Mouse (Mus musculus) heart, adult 2 months (tissue): ENCODE data around the gene Srp54a. TPM values are rescaled to one million over a fixed set of nuclear protein-coding genes. Genes with fewer than 3 reads are reported as not detected.
"Not testable (repeated sequence)": the region's sequence is repeated elsewhere in the genome, so short reads cannot be mapped to it uniquely, and the experiment has no call there.

Experiments used
- DNase-seq, 2 experiments: peaks; one replicate each; pipeline ENCODE4 v3.0.0; 2021
- H3K27ac ChIP-seq: fragments of 200-600 bp; 2 replicates; pipeline ENCODE4 v1.8.1; 2022
- H3K27me3 ChIP-seq: fragments of 200-500 bp; 2 replicates; pipeline ENCODE4 v1.6.1; 2012; ENCODE audit warnings: mild to moderate bottlenecking, low read length, inconsistent platforms, mixed read lengths; ENCODE audit not compliant: control insufficient read depth, insufficient read depth
- H3K36me3 ChIP-seq: fragments of 200-500 bp; 2 replicates; pipeline ENCODE4 v1.6.1; 2012; ENCODE audit warnings: low read length, inconsistent platforms; ENCODE audit not compliant: control insufficient read depth, insufficient read depth
- H3K4me1 ChIP-seq: fragments of 200-500 bp; 2 replicates; pipeline ENCODE4 v1.6.1; 2011; ENCODE audit warnings: low read length; ENCODE audit not compliant: control insufficient read depth, insufficient read depth
- H3K4me3 ChIP-seq: fragments of 200-600 bp; 2 replicates; pipeline ENCODE4 v1.8.1; 2022
- H3K79me2 ChIP-seq: fragments of 200-500 bp; replicated peaks from 2 replicates; pipeline ENCODE4 v1.6.1; 2012; ENCODE audit warnings: mild to moderate bottlenecking, inconsistent platforms, low read length, moderate library complexity, mixed read lengths; ENCODE audit not compliant: control insufficient read depth, insufficient read depth
- H3K9ac ChIP-seq: fragments of 200-500 bp; 2 replicates; pipeline ENCODE4 v1.6.1; 2012; ENCODE audit warnings: low read depth, mild to moderate bottlenecking, control low read depth, inconsistent platforms, low read length, mixed read lengths
- CTCF ChIP-seq: fragments of 200-600 bp; IDR thresholded peaks from 2 replicates; pipeline ENCODE4 v1.8.1; 2022; ENCODE audit warnings: antibody characterized with exemption, mild to moderate bottlenecking, moderate library complexity
- EP300 ChIP-seq: fragments of 200-500 bp; IDR thresholded peaks from 2 replicates; pipeline ENCODE4 v1.6.1; 2011; ENCODE audit warnings: low read depth, low read length, control low read depth; ENCODE audit not compliant: insufficient read depth
- POLR2A ChIP-seq: fragments of 200-500 bp; IDR thresholded peaks from 2 replicates; pipeline ENCODE4 v1.6.1; 2011; ENCODE audit warnings: mild to moderate bottlenecking, low read depth, low read length, control low read depth; ENCODE audit not compliant: insufficient read depth
- WGBS: fragments of 180-500 bp; shearing (Covaris S2); methylation state at CpG from one replicate; pipeline ENCODE4 v1.1.7; 2018; 5-methylcytosine and 5-hydroxymethylcytosine counted together
- intact Hi-C: fragments of 180-260 bp; cut with DNase I; formaldehyde crosslinking; loops from one replicate; pipeline ENCODE4 v1.15.1; 2025
- long read RNA-seq: library from polyadenylated mRNA; stranded (forward); transcript quantifications from one replicate; pipeline ENCODE4 v2.0.0, GENCODE M21; 2021
- polyA plus RNA-seq: library from polyadenylated mRNA; depleted of rRNA; stranded (reverse); fragments of >200 nt; gene quantifications from 2 replicates; pipeline ENCODE4 v1.2.3, GENCODE M21; 2012; rRNA removed
- total RNA-seq, 2 experiments: library from RNA; stranded (reverse); gene quantifications; 2 replicates each; pipeline ENCODE4 v1.2.3; 2021

The Srp54a gene
- total RNA-seq (10 to 100 TPM; 89.7 to 99.9 TPM), polyA plus RNA-seq (14.7 and 23.8 TPM in 2 replicates)
- long read RNA-seq, full-length matches to known transcripts = 36 of 37 reads
- long read RNA-seq, partial matches to known transcripts = 0 of 37 reads
- long read RNA-seq, other reads (novel, unspliced or antisense) = 1 of 37 reads

GRCm38 (mm10) chr12:55079726-55080600 is at the start of gene Srp54a, which contains the start of gene 2700097O09Rik:
Gene Srp54a (plus strand): TSS chr12:55080262.
Gene 2700097O09Rik (minus strand): TSS chr12:55080110.
- WGBS = under 1% methylated on average over 60 of the region's 60 CpGs
- DNase-seq = peak; percentile 94 to 95
- H3K4me1 ChIP-seq = not testable (repeated sequence)

GRCm38 (mm10) chr12:55041011-55041410 is 39.1 kb upstream of the Srp54a start:
- no peak overlapping the region for H3K9ac ChIP-seq
- no peak overlapping the region for H3K4me3 ChIP-seq
- no peak overlapping the region for H3K27ac ChIP-seq
- TF ChIP-seq POLR2A (no peak), EP300 (no peak), CTCF (no peak)
- H3K36me3 ChIP-seq = no peaks in the 10 kb centered on the region
- H3K27me3 ChIP-seq = no peaks in the 10 kb centered on the region
- intact Hi-C loops = no loop called here
- no peak for DNase-seq
- no peaks in the 10 kb centered on the region for H3K79me2 ChIP-seq
- WGBS = 68% methylated on average over 15 of the region's 15 CpGs
- no peaks in the 10 kb centered on the region for H3K4me1 ChIP-seq

More at GRCm38 (mm10) chr12:55079726-55080600, at the start of gene Srp54a, which contains the start of gene 2700097O09Rik:
- intact Hi-C loops, H3K36me3 ChIP-seq, H3K79me2 ChIP-seq, H3K27me3 ChIP-seq: not testable (repeated sequence)
- Histone ChIP-seq H3K9ac (peak within 1 kb of the TSS; percentile 90), H3K4me3 (peak within 1 kb of the TSS; percentile 64), H3K27ac (peak within 1 kb of the TSS; percentile 90)
- TF ChIP-seq POLR2A = peak; percentile 77

GRCm38 (mm10) chr12:55049731-55050353 is 30.2 kb upstream of the Srp54a start:
- 86% methylated on average over 8 of the region's 8 CpGs for WGBS
- DNase-seq = no peak
- H3K79me2 ChIP-seq = no peaks in the 10 kb centered on the region
- H3K9ac ChIP-seq = no peak overlapping the region
- no peaks in the 10 kb centered on the region for H3K27me3 ChIP-seq
- TF ChIP-seq EP300 (no peak), CTCF (no peak), POLR2A (no peak)
- H3K4me1 ChIP-seq = no peaks in the 10 kb centered on the region
- H3K4me3 ChIP-seq = no peak overlapping the region
- intact Hi-C loops = no loop called here
- no peak overlapping the region for H3K27ac ChIP-seq
- no peaks in the 10 kb centered on the region for H3K36me3 ChIP-seq

GRCm38 (mm10) chr12:55051210-55052173 is 28.6 kb upstream of the Srp54a start:
- no peak for TF ChIP-seq POLR2A
- TF ChIP-seq EP300 = no peak
- no peak for TF ChIP-seq CTCF
- Histone ChIP-seq H3K27me3 (no peaks in the 10 kb centered on the region), H3K27ac (no peak overlapping the region), H3K36me3 (no peaks in the 10 kb centered on the region), H3K4me3 (no peak overlapping the region), H3K4me1 (no peaks in the 10 kb centered on the region), H3K79me2 (no peaks in the 10 kb centered on the region), H3K9ac (no peak overlapping the region)
- DNase-seq = no peak
- intact Hi-C loops = no loop called here
- 76% methylated on average over 8 of the region's 8 CpGs for WGBS

GRCm38 (mm10) chr12:55053267-55053666 is 26.8 kb upstream of the Srp54a start:
- Histone ChIP-seq H3K79me2 (no peaks in the 10 kb centered on the region), H3K36me3 (no peaks in the 10 kb centered on the region), H3K27ac (no peak overlapping the region), H3K4me1 (no peaks in the 10 kb centered on the region), H3K27me3 (no peaks in the 10 kb centered on the region), H3K9ac (no peak overlapping the region), H3K4me3 (no peak overlapping the region)
- DNase-seq = no peak
- intact Hi-C loops = no loop called here
- WGBS = 93% methylated on average over 7 of the region's 7 CpGs
- TF ChIP-seq EP300 = no peak
- TF ChIP-seq POLR2A = no peak
- TF ChIP-seq CTCF = no peak
